Mouse (Mus musculus) testis, adult 2 months (tissue): Measurements from ENCODE around the gene Prr15.

Source experiments
- CTCF ChIP-seq: fragments of 200-500 bp; IDR thresholded peaks from 2 replicates; pipeline ENCODE4 v1.5.1; 2012; ENCODE audit warnings: low read depth, mild to moderate bottlenecking, inconsistent platforms, low read length, moderate library complexity; ENCODE audit not compliant: control insufficient read depth, insufficient read depth, insufficient replicate concordance
- POLR2A ChIP-seq: fragments of 200-500 bp; IDR thresholded peaks from 2 replicates; pipeline ENCODE4 v1.6.1; 2012; ENCODE audit warnings: low read depth, mild to moderate bottlenecking, inconsistent platforms, low read length, moderate library complexity; ENCODE audit not compliant: control insufficient read depth

GRCm38 (mm10) chr6:54379356-54379755, 53.7 kb downstream of the Prr15 start:
- TF ChIP-seq POLR2A (no peak), CTCF (no peak)
